Mouse (Mus musculus) adrenal gland, adult (tissue): ENCODE measurements around the gene Hspe1.

ENCODE experiments used
- DNase-seq, 2 experiments: peaks; one replicate each; pipeline ENCODE4 v3.0.0; 2022 to 2023; ENCODE audit warnings: low spot score in 1 of 2; ENCODE audit not compliant: inconsistent age in 2 of 2

The Hspe1 gene

GRCm38 (mm10) chr1:55082106-55082505 lies 5.8 kb upstream of the Hspe1 start:
- DNase-seq = peak in 1 of 2 experiments; percentile 63

GRCm38 (mm10) chr1:55085781-55086366 lies 2.1 kb upstream of the Hspe1 start:
- DNase-seq = peak; percentile 25 to 74

GRCm38 (mm10) chr1:55086868-55087400 lies 998 bp upstream of the Hspe1 start:
- no peak for DNase-seq

GRCm38 (mm10) chr1:55087401-55087904 lies 479 bp upstream of the Hspe1 start:
- peak; percentile 85 to 93 for DNase-seq

- DNase-seq = peak in 1 of 2 experiments; percentile 70
These were observed 922 bp downstream of the Hspe1 start for GRCm38 (mm10) chr1:55088611-55089497.

GRCm38 (mm10) chr1:55089498-55090064 lies 1.6 kb downstream of the Hspe1 start:
- peak; percentile 34 to 81 for DNase-seq

- DNase-seq = peak; percentile 34 to 89
These were observed 4.1 kb downstream of the Hspe1 start for GRCm38 (mm10) chr1:55092056-55092455.

GRCm38 (mm10) chr1:55092469-55092868 lies 4.5 kb downstream of the Hspe1 start:
- peak in 1 of 2 experiments; percentile 78 for DNase-seq

- no peak for DNase-seq
These were observed 19.1 kb downstream of the Hspe1 start for GRCm38 (mm10) chr1:55106919-55107585.

- DNase-seq = no peak
These were observed 19.7 kb downstream of the Hspe1 start for GRCm38 (mm10) chr1:55107644-55108043.

- DNase-seq = no peak
These were observed 20.5 kb downstream of the Hspe1 start for GRCm38 (mm10) chr1:55108473-55108872.

GRCm38 (mm10) chr1:55109066-55109766 lies 21.3 kb downstream of the Hspe1 start:
- DNase-seq = no peak

GRCm38 (mm10) chr1:55123046-55123445 lies 35.1 kb downstream of the Hspe1 start:
- DNase-seq = peak; percentile 55 to 88

- DNase-seq = peak; percentile 75 to 86
These were observed 35.6 kb downstream of the Hspe1 start for GRCm38 (mm10) chr1:55123561-55123960.

- DNase-seq = peak in 1 of 2 experiments; percentile 76
These were observed 36.2 kb downstream of the Hspe1 start for GRCm38 (mm10) chr1:55124136-55124535.

- DNase-seq = peak in 1 of 2 experiments; percentile 75
These were observed 41.8 kb downstream of the Hspe1 start for GRCm38 (mm10) chr1:55129716-55130115.

- peak in 1 of 2 experiments; percentile 70 for DNase-seq
These were observed 42.4 kb downstream of the Hspe1 start for GRCm38 (mm10) chr1:55130190-55130916.

- DNase-seq = peak; percentile 94 to 98
These were observed 43.0 kb downstream of the Hspe1 start, which contains the start of gene Mob4 for GRCm38 (mm10) chr1:55130943-55131401. TSS of gene Mob4 (plus strand) at chr1:55131231.

GRCm38 (mm10) chr1:55131424-55132014 lies 43.6 kb downstream of the Hspe1 start:
- DNase-seq = no peak
